Mouse (Mus musculus): ENCODE measurements around the gene Ttc5.

DNA sequence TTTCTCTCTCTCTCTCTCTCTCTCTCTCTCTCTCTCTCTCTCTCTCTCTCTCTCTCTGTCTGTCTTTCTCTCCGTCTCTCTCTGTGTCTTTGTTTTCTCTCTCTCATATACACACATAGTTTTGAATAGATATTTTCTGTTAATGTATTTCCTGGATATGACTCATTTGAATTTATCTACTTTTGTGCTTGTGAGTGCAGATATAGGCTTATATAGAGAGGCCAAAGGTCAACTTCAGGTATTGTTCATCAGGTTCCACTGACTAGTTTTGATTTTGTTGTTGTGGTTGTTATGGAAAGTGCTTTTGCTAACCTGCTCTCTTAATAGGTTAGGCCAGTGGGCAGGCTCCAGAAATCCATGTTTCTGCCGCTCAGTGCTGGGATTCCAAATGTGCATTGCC, 27.7 kb upstream of the Ttc5 start:
- TF ChIP-seq CTCF (IDR thresholded peaks at IDR 0.05 in 2 of 3, conservative IDR thresholded peaks at IDR 0.05 in 1 of 3; ENCODE audit: control insufficient read depth in 1 of 3, insufficient read depth in 1 of 3, low read depth in 2 of 3, low read length in 3 of 3, poor library complexity in 1 of 3, severe bottlenecking in 1 of 3): no peak
- no peak for TF ChIP-seq TBP (IDR thresholded peaks at IDR 0.05; ENCODE audit: low read depth, low read length)
- TF ChIP-seq CHD1 (IDR thresholded peaks at IDR 0.05; ENCODE audit: low read depth, low read length): no peak
- TF ChIP-seq EP300 (IDR thresholded peaks at IDR 0.05; ENCODE audit: low read depth in 1 of 2, low read length in 2 of 2): no peak
- TF ChIP-seq POLR2A (IDR thresholded peaks at IDR 0.05; ENCODE audit: control insufficient read depth in 1 of 2, insufficient read depth in 1 of 2, low read depth in 1 of 2, low read length in 2 of 2, poor library complexity in 1 of 2): no peak
- TF ChIP-seq USF1 (IDR thresholded peaks at IDR 0.05; ENCODE audit: low read depth, low read length): no peak
- TF ChIP-seq E2F4 (IDR thresholded peaks at IDR 0.05; ENCODE audit: borderline replicate concordance, low read depth, low read length): no peak
- TF ChIP-seq MXI1 (IDR thresholded peaks at IDR 0.05; ENCODE audit: low read depth, low read length): no peak
- no peak for TF ChIP-seq ELF1 (IDR thresholded peaks at IDR 0.05; ENCODE audit: low read depth, low read length)
- TF ChIP-seq MAX (IDR thresholded peaks at IDR 0.05; ENCODE audit: low read length): no peak
- no peak for TF ChIP-seq ZMIZ1 (IDR thresholded peaks at IDR 0.05; ENCODE audit: low read depth, low read length)

All from MEL (cell line).